Mouse (Mus musculus) intestine, embryonic 15.5 days (tissue): ENCODE measurements at regions not wholly inside any gene's neighbourhood (a gene's known extent, or its start where the extent isn't known, plus 50 kb on each side); places are given as distances from the start of the nearest gene placed in this dataset.
A peak's percentile ranks its signal among the peaks of the same experiment; 100 is the strongest.

ENCODE experiments used
- ATAC-seq: fragments of 200-750 bp; cut with Nextera tagmentation; 2 replicates; pipeline ENCODE4 v1.8.0; 2017; ENCODE audit warnings: moderate TSS enrichment, moderate library complexity
- H3K27ac ChIP-seq: fragments of 300-500 bp; sonication (generic); 2 replicates; pipeline ENCODE4 v1.5.1; 2015; ENCODE audit warnings: mild to moderate bottlenecking, inconsistent platforms
- H3K27me3 ChIP-seq: fragments of 300-500 bp; sonication (generic); replicated peaks from 2 replicates; pipeline ENCODE4 v1.6.1; 2015; ENCODE audit warnings: inconsistent platforms
- H3K36me3 ChIP-seq: fragments of 300-500 bp; sonication (generic); 2 replicates; pipeline ENCODE4 v1.6.1; 2015; ENCODE audit warnings: inconsistent platforms
- H3K4me1 ChIP-seq: fragments of 300-500 bp; sonication (generic); replicated peaks from 2 replicates; pipeline ENCODE4 v1.6.1; 2015; ENCODE audit warnings: inconsistent platforms
- H3K4me2 ChIP-seq: fragments of 300-500 bp; sonication (generic); replicated peaks from 2 replicates; pipeline ENCODE4 v1.6.1; 2015; ENCODE audit warnings: mild to moderate bottlenecking, inconsistent platforms
- H3K4me3 ChIP-seq: fragments of 300-500 bp; sonication (generic); replicated peaks from 2 replicates; pipeline ENCODE4 v1.5.1; 2015; ENCODE audit warnings: inconsistent platforms
- H3K9ac ChIP-seq: fragments of 300-500 bp; sonication (generic); 2 replicates; pipeline ENCODE4 v1.6.1; 2015; ENCODE audit warnings: inconsistent platforms
- H3K9me3 ChIP-seq: fragments of 300-500 bp; sonication (generic); 2 replicates; pipeline ENCODE4 v1.6.1; 2016; ENCODE audit warnings: inconsistent platforms
- WGBS: fragments of 180-500 bp; shearing (Covaris S2); methylation state at CpG from one replicate; pipeline ENCODE4 v1.1.7; 2015; 5-methylcytosine and 5-hydroxymethylcytosine counted together

DNA sequence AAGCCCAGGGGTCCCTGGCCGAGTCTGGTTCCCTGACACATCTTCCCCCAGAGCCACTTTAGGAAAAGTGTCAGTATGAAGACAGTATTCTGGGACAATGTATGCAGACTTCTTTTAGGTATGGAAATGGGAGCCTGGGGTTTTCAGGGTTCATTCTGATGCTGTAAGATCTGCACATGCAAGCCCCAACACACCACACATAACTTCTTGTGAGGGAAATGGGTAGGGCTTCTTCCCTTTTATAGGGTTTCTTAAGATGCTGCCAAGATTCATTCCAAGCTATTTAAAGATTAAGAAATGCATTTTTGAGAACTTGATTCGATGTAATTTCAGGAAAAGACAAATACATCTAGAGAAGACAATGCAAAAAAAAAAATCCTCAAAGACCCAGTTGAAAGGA is 385.8 kb downstream of the Slc4a3 start:
- no peak overlapping the region for H3K4me3 ChIP-seq
- H3K4me1 ChIP-seq = 0 out of 2 replicates have a peak, but pooled peaks cover 7% of the 10 kb centered on the region
- no peaks in the 10 kb centered on the region for H3K27me3 ChIP-seq
- H3K9ac ChIP-seq = no peak overlapping the region
- H3K4me2 ChIP-seq = no peak overlapping the region
- no peaks in the 10 kb centered on the region for H3K9me3 ChIP-seq
- H3K36me3 ChIP-seq = no peaks in the 10 kb centered on the region
- 68% methylated on average over 2 of the region's 2 CpGs for WGBS
- no peak for ATAC-seq
- no peak overlapping the region for H3K27ac ChIP-seq

DNA sequence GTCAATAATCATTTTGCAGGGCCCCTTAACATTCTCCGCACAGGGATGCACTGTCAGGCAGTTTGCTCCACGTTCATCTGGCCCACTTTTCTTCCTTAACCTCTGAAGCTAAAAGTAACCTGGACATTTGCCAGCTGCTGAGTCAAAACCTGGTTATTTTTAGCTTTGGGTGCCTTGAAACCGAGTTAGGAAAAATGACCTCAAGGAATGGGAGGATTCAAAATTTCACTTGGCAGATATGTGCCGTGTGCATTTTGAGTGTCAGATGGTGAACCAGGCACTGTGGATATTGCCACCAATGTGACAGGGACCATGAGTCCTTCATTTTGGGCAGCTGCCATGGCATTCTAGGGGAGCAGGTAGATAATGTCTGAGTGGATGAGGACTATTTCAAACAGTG is 387.8 kb downstream of the Slc4a3 start:
- Histone ChIP-seq H3K36me3 (no peaks in the 10 kb centered on the region), H3K4me1 (0 out of 2 replicates have a peak, but pooled peaks cover 7% of the 10 kb centered on the region), H3K27ac (no peak overlapping the region), H3K27me3 (no peaks in the 10 kb centered on the region), H3K9ac (no peak overlapping the region), H3K9me3 (no peaks in the 10 kb centered on the region), H3K4me2 (no peak overlapping the region), H3K4me3 (no peak overlapping the region)
- WGBS = 39% methylated on average over 4 of the region's 4 CpGs
- no peak for ATAC-seq

DNA sequence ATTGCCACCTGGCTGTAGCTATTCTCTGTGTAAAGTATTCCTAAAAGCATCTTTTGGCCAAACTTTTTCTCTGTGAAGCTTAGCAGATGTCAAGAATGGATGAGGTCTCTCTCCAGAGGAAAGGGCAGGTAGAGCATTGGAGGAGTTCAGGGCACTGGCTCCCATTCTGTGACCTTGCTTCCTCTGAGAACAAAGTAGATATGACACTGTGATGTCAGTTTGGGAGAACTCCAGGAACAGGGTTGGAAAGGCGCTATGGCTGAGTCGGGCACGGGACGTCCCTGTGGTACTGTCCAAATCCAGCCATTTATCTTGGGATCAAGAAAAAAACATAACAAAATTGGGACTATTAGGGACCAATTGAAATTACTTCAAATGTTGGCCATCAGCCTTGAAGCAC is 388.7 kb downstream of the Slc4a3 start:
- ATAC-seq = no peak
- Histone ChIP-seq H3K36me3 (no peaks in the 10 kb centered on the region), H3K9me3 (no peaks in the 10 kb centered on the region), H3K27ac (no peak overlapping the region), H3K4me2 (no peak overlapping the region), H3K9ac (no peak overlapping the region), H3K4me1 (0 out of 2 replicates have a peak, but pooled peaks cover 7% of the 10 kb centered on the region), H3K27me3 (no peaks in the 10 kb centered on the region), H3K4me3 (no peak overlapping the region)
- WGBS = 88% methylated on average over 4 of the region's 4 CpGs

DNA sequence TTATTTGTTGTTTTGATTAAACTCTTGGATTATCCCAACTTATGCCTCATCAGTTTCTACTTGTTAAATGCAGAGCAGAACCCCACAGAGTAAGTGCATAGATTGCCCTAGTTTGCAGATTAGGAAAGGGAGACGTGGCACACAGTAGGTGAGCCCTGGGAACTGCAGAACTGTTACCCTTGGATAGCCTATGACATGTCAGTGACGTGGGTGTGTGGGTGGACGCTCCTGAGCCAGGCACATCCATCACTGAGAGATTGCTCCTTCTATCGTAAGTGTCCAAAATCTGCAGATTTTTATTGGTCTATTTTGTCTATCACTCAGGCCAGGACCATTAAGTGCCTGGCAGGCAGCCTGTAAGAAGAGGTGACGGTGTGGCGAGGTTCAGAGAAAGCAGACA is 389.8 kb downstream of the Slc4a3 start:
- Histone ChIP-seq H3K4me2 (no peak overlapping the region), H3K4me1 (0 out of 2 replicates have a peak, but pooled peaks cover 7% of the 10 kb centered on the region), H3K27me3 (no peaks in the 10 kb centered on the region), H3K36me3 (no peaks in the 10 kb centered on the region), H3K27ac (no peak overlapping the region), H3K9ac (no peak overlapping the region), H3K4me3 (no peak overlapping the region), H3K9me3 (no peaks in the 10 kb centered on the region)
- ATAC-seq = no peak
- 68% methylated on average over 6 of the region's 6 CpGs for WGBS

DNA sequence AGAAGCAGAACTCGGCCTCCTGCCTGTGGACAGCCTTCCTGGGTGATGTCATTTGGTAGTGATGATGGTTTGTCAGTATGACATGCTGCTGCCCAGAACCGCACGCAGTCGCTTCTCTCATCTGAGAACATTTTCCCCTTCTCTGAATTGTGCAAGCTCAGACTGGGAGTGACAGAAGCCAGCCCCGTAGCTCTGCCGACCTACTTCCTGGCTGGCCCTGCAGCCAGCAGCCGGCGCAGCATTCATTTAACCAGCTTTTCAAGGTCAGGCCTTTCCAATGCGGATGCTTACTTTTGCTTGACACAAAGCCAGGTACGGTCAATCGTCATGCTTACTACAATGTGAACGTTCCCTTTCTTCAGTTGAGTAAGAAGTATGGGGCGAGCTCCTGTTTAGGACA is 390.5 kb downstream of the Slc4a3 start:
- H3K27ac ChIP-seq = no peak overlapping the region
- no peak overlapping the region for H3K4me2 ChIP-seq
- H3K4me1 ChIP-seq = 0 out of 2 replicates have a peak, but pooled peaks cover 7% of the 10 kb centered on the region
- 0 out of 2 replicates have a peak, but pooled peaks have one; percentile 34 for ATAC-seq
- no peak overlapping the region for H3K9ac ChIP-seq
- no peaks in the 10 kb centered on the region for H3K27me3 ChIP-seq
- H3K36me3 ChIP-seq = no peaks in the 10 kb centered on the region
- WGBS = 31% methylated on average over 13 of the region's 13 CpGs
- no peak overlapping the region for H3K4me3 ChIP-seq
- no peaks in the 10 kb centered on the region for H3K9me3 ChIP-seq

DNA sequence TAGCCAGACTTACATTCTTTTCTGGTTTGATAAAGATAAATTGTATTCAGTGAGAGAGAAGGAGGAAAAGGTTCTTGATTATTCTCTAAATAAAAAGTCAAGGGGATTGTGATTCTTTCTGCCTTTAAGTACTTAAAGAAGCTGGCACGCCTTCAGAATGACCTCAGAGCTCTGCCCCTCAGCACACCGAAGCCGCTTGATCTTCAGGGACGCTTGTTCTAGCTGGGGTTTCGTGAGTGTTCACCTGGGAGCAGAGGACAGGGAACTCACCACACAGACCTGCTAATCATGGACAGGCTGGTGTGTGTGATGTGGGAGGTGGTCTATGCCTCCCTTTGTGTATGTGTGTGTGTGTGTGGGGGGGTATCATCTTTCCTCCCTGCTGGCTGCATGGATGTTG is 391.3 kb downstream of the Slc4a3 start:
- H3K36me3 ChIP-seq = no peaks in the 10 kb centered on the region
- H3K4me2 ChIP-seq = no peak overlapping the region
- no peak for ATAC-seq
- H3K27me3 ChIP-seq = no peaks in the 10 kb centered on the region
- H3K4me3 ChIP-seq = no peak overlapping the region
- WGBS = 55% methylated on average over 5 of the region's 5 CpGs
- H3K27ac ChIP-seq = no peak overlapping the region
- no peaks in the 10 kb centered on the region for H3K9me3 ChIP-seq
- H3K9ac ChIP-seq = no peak overlapping the region
- 0 out of 2 replicates have a peak, but pooled peaks cover 7% of the 10 kb centered on the region for H3K4me1 ChIP-seq

DNA sequence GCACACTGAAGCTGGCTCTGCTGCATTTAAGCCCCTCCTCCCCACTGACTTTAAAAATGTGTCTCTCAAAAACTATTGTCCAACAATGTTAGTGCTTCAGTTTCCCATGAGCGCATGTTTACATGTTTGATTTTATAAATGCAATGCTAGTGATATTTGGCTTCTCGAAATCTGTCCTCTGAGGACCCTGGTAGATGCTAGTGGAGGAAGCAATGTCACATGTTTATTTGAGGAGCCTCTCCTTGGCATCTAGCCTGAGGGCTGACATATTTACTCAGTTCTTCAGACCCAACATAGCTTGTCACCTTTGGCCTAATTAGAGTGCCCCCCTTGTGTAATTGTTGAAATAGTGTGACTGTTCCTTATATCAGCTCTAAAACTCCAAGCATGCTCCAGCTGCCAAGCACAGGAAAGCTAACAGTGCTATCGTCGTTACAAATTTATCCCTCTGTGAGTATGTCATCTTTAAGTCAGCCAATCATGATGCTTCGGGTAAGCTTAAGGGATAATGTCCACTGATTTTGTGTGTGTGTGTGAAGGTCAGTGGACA is 400.3 kb downstream of the Slc4a3 start:
- no peak overlapping the region for H3K9ac ChIP-seq
- peaks cover 2% of the 10 kb centered on the region; the same call in 1 of the 2 replicates for H3K4me1 ChIP-seq
- no peak overlapping the region for H3K27ac ChIP-seq
- H3K36me3 ChIP-seq = no peaks in the 10 kb centered on the region
- no peaks in the 10 kb centered on the region for H3K9me3 ChIP-seq
- 72% methylated on average over 5 of the region's 5 CpGs for WGBS
- H3K4me3 ChIP-seq = no peak overlapping the region
- H3K4me2 ChIP-seq = no peak overlapping the region
- ATAC-seq = no peak
- H3K27me3 ChIP-seq = no peaks in the 10 kb centered on the region

DNA sequence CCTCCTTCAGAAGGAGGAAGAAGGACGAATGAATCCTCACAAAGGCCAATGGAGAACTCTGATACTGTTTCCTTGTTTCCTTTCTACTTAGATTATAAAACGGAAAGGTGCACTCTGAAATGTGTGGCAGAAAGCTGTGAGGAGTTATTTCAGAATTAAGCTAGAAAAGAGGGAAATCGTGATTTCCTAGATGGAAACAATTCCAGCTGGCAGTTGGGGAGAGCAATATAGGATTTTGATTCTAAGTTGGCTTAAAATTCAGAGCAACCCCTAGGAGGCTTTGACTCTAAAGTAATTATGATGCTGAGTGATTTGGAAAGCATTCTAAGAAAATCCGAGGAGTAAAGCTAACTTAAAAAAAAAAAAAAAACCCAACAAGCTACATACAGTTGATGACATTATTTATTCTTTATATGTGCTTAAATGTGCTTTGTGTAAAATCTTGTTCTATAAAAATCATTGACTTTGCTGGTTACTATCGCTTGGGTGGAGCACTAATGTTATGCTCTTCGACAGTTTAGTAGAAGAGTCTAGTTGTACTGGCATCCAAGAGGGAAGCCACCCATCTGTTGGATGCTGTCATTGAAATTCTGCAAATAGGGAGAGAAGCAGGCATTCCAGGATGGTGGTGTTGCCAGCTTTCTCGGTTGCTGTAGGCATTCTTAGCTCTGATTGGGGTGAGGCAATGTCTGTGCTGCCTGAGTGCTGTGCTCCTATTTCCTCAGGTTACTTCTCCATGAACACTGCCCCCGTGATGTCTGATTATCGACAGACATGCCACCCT is 432.3 kb downstream of the Slc4a3 start:
- Histone ChIP-seq H3K27ac (no peak overlapping the region), H3K9me3 (no peaks in the 10 kb centered on the region), H3K4me2 (no peak overlapping the region), H3K36me3 (no peaks in the 10 kb centered on the region), H3K9ac (no peak overlapping the region), H3K27me3 (no peaks in the 10 kb centered on the region), H3K4me1 (no peaks in the 10 kb centered on the region), H3K4me3 (no peak overlapping the region)
- whole genome bisulfite sequencing = 90% methylated on average over 9 of the region's 9 CpGs
- ATAC-seq = no peak

DNA sequence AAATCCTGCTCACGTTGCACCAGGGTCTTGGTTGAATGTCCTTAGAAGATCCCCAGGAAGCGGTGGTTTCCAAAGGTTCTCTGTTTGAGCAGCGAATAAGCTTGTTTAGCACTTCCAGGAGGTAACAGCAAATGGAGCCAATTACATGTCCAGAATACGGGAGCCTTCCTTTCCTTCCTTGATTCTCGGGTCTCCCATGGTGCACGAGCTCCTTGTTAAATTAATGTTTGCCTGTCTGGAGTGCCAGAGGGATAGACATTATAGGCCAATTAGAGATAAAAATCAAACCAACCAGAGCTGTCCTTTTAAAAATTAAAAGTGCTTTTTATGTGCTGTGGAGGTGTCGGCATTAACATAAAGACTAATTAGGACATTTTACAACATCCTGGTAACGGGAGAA is 437.0 kb downstream of the Slc4a3 start:
- WGBS = 74% methylated on average over 8 of the region's 8 CpGs
- no peak for ATAC-seq
- Histone ChIP-seq H3K9me3 (no peaks in the 10 kb centered on the region), H3K27me3 (no peaks in the 10 kb centered on the region), H3K4me3 (no peak overlapping the region), H3K27ac (no peak overlapping the region), H3K4me1 (no peaks in the 10 kb centered on the region), H3K9ac (no peak overlapping the region), H3K4me2 (no peak overlapping the region), H3K36me3 (no peaks in the 10 kb centered on the region)

DNA sequence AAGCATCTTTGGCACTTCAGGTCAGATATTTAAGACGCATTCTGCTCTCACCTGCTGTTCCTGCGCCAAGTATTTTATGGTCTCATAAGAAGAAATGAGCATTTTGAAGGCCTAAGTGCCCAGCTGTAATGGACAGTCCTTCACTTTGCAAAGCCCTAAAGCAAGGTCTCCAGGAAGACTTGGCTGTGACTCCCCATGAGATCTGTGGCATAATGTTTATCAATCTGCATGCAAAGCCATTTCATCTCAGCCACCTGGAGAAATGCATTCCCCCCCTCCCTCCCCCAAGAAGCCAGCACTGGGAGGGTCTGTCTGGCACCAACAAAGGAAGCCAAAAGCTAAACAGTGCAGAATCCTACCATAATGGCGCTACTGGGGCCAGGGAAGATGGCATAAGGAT is 437.4 kb downstream of the Slc4a3 start:
- no peak overlapping the region for H3K27ac ChIP-seq
- H3K36me3 ChIP-seq = no peaks in the 10 kb centered on the region
- WGBS = 85% methylated on average over 3 of the region's 3 CpGs
- H3K9me3 ChIP-seq = no peaks in the 10 kb centered on the region
- H3K4me1 ChIP-seq = no peaks in the 10 kb centered on the region
- no peaks in the 10 kb centered on the region for H3K27me3 ChIP-seq
- H3K4me3 ChIP-seq = no peak overlapping the region
- H3K9ac ChIP-seq = no peak overlapping the region
- no peak for ATAC-seq
- H3K4me2 ChIP-seq = no peak overlapping the region

DNA sequence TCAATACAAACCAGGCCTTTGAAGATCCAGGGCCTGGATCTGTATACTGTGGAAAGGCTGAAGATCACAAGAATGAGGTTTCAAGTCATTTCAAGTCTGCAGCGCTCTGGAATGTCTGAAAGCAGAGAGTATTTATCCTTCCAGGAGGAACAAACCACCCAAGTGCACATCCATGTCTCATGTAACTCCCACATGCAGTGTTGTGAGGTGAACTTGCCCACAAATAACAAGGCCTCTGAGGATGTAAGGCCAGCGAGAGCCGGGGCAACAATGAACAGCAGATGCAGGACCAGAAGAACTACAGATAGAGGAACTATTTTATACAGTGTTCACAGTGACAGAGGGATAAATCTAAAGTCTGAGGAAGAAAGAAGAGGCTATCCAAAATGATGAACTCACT is 442.4 kb downstream of the Slc4a3 start:
- H3K4me3 ChIP-seq = no peak overlapping the region
- H3K9me3 ChIP-seq = no peaks in the 10 kb centered on the region
- H3K36me3 ChIP-seq = no peaks in the 10 kb centered on the region
- no peak overlapping the region for H3K9ac ChIP-seq
- H3K4me2 ChIP-seq = no peak overlapping the region
- ATAC-seq = no peak
- no peaks in the 10 kb centered on the region for H3K4me1 ChIP-seq
- no peaks in the 10 kb centered on the region for H3K27me3 ChIP-seq
- no peak overlapping the region for H3K27ac ChIP-seq
- 76% methylated on average over 3 of the region's 3 CpGs for WGBS

DNA sequence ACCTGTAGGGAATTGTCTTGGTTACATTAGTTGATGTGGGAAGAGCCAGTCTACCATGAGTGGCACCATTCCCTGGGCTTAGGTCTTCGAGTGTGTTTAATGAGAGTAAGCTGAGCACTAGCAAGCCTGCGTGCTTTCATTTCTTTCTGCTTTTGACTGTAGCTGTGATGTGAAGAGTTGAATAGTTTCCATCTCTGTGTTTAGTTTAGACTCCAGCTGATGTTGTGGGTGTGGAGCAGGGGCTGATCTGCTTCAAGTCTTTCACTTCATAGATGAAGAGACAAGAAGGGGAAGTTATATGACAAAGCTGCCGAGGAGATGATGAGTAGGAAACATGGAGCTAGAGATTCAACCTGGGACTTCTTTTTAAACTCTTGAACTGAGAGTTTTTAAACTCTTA is 446.0 kb downstream of the Slc4a3 start:
- no peaks in the 10 kb centered on the region for H3K27me3 ChIP-seq
- no peak overlapping the region for H3K4me3 ChIP-seq
- no peaks in the 10 kb centered on the region for H3K36me3 ChIP-seq
- no peak overlapping the region for H3K4me2 ChIP-seq
- H3K9me3 ChIP-seq = no peaks in the 10 kb centered on the region
- no peaks in the 10 kb centered on the region for H3K4me1 ChIP-seq
- no peak overlapping the region for H3K9ac ChIP-seq
- no peak for ATAC-seq
- no peak overlapping the region for H3K27ac ChIP-seq
- WGBS = 82% methylated on average over 3 of the region's 3 CpGs

DNA sequence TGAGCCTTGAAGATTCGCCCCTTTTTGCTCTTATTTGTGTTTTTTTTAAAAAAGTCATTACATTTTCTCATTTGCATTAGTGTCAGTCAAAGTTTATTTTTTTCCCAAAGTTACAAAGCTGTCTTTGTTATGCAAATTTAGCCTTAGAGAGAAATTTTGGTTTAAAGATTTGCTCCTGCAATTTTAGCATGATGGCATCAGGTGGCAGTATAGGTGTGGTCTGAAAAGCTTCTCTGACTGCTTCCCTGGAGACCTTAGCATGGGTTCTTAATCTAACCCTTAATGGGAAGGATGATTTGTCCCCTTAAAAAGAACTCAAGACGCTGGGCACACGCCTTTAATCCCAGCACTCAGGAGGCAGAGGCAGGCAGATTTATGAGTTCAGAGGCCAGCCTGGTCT is 451.2 kb downstream of the Slc4a3 start:
- no peak overlapping the region for H3K27ac ChIP-seq
- no peak overlapping the region for H3K4me2 ChIP-seq
- H3K9ac ChIP-seq = no peak overlapping the region
- WGBS = 71% methylated on average over 3 of the region's 3 CpGs
- no peak for ATAC-seq
- no peaks in the 10 kb centered on the region for H3K4me1 ChIP-seq
- H3K27me3 ChIP-seq = no peaks in the 10 kb centered on the region
- no peak overlapping the region for H3K4me3 ChIP-seq
- no peaks in the 10 kb centered on the region for H3K9me3 ChIP-seq
- H3K36me3 ChIP-seq = no peaks in the 10 kb centered on the region
